Mouse (Mus musculus) lung, adult 2 months (tissue): ENCODE results near the gene Zcwpw1.

Experiments used
- CTCF ChIP-seq: fragments of 200-500 bp; IDR thresholded peaks from 2 replicates; pipeline ENCODE4 v1.5.1; 2011; ENCODE audit warnings: mild to moderate bottlenecking, low read length, control low read depth; ENCODE audit not compliant: insufficient read depth
- POLR2A ChIP-seq: fragments of 200-500 bp; IDR thresholded peaks from 2 replicates; pipeline ENCODE4 v1.6.1; 2011; ENCODE audit warnings: low read depth, mild to moderate bottlenecking, control low read depth, low read length, borderline replicate concordance; ENCODE audit errors: extremely low read depth

DNA sequence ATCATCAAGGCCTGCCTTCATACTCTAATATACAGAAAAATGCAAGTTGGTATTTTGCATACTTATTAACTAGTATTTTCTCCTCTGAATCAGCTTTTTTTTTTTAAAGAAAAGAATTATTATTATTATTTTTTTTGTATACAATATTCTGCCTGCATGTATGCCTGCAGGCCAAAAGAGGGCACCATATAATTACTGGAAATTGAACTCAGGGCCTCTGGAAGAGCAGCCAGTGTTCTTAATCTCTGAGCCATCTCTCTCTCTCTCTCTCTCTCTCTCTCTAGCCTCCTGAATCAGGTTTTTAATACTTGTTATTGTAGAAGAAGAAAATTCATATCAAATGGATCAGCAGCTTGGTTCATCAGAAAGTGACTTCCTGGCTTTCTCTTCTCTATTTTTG, 4.0 kb downstream of the Zcwpw1 start:
- no peak for TF ChIP-seq CTCF
- no peak for TF ChIP-seq POLR2A
